Mouse (Mus musculus) limb, embryonic 15.5 days (tissue): ENCODE measurements around the gene Mapkbp1. TPM values are rescaled to one million over a fixed set of nuclear protein-coding genes. Genes with fewer than 3 reads are reported as not detected.
A peak's percentile ranks its signal among the peaks of the same experiment; 100 is the strongest.

ENCODE experiments used
- ATAC-seq: fragments of 200-750 bp; cut with Nextera tagmentation; 2 replicates; pipeline ENCODE4 v1.8.0; 2017; ENCODE audit warnings: low read depth, moderate TSS enrichment; ENCODE audit not compliant: insufficient number of reproducible peaks, low FRiP score, low TSS enrichment
- H3K27ac ChIP-seq: fragments of 300-500 bp; sonication (generic); 2 replicates; pipeline ENCODE4 v1.5.1; 2015; ENCODE audit warnings: moderate library complexity, mild to moderate bottlenecking, inconsistent platforms
- H3K27me3 ChIP-seq: fragments of 300-500 bp; sonication (generic); 2 replicates; pipeline ENCODE4 v1.6.1; 2015; ENCODE audit warnings: inconsistent platforms
- H3K36me3 ChIP-seq: fragments of 300-500 bp; sonication (generic); 2 replicates; pipeline ENCODE4 v1.6.1; 2015; ENCODE audit warnings: inconsistent platforms
- H3K4me1 ChIP-seq: fragments of 300-500 bp; sonication (generic); 2 replicates; pipeline ENCODE4 v1.6.1; 2015; ENCODE audit warnings: inconsistent platforms
- H3K4me2 ChIP-seq: fragments of 300-500 bp; sonication (generic); 2 replicates; pipeline ENCODE4 v1.6.1; 2015; ENCODE audit warnings: mild to moderate bottlenecking, inconsistent platforms
- H3K4me3 ChIP-seq: fragments of 300-500 bp; sonication (generic); 2 replicates; pipeline ENCODE4 v1.5.1; 2015; ENCODE audit warnings: mild to moderate bottlenecking, inconsistent platforms
- H3K9ac ChIP-seq: fragments of 300-500 bp; sonication (generic); 2 replicates; pipeline ENCODE4 v1.6.1; 2015; ENCODE audit warnings: inconsistent platforms
- H3K9me3 ChIP-seq: fragments of 300-500 bp; sonication (generic); 2 replicates; pipeline ENCODE4 v1.6.1; 2016; ENCODE audit warnings: inconsistent platforms
- WGBS: fragments of 180-500 bp; shearing (Covaris S2); methylation state at CpG from one replicate; pipeline ENCODE4 v1.1.7; 2015; 5-methylcytosine and 5-hydroxymethylcytosine counted together
- polyA plus RNA-seq: library from polyadenylated mRNA; unstranded; fragments of >200 nt; fragmentation: Nextera tagmentation; extraction: Ambion mirVana; gene quantifications from 2 replicates; pipeline ENCODE4 v1.2.1, GENCODE M21; 2015

Gene Mapkbp1
- polyA plus RNA-seq, 1 experiment from 2014 or later, result 4.0 TPM

GRCm38 (mm10) chr2:120059466-120059865 lies 87.0 kb downstream of the Mapkbp1 start:
- 89% methylated on average over 3 of the region's 3 CpGs for whole genome bisulfite sequencing
- H3K27ac ChIP-seq, result peak overlapping the region; percentile 22; the same call in 1 of the 2 replicates

DNA sequence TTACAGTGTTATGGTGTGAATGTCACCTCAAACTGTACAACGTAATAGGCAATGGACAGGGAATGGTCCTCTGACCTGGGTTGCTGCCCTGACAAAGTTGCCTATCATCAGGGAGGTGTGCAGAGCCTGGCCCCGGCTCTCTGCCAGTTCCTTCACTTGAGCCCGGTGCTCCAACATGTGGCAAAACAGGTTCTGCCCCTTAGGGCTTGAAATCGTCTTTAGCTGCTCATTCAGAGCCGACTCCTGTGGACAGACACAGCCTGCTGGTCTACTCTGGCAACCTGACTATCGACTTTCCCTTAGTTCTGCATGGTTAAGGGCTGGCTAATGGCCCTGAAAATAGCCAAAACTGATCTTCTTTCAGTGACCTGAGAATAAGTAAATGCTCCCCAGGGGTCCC lies 87.7 kb downstream of the Mapkbp1 start:
- H3K4me2 ChIP-seq, result no peak overlapping the region
- peaks cover 16% of the 10 kb centered on the region for H3K4me1 ChIP-seq
- no peak overlapping the region for H3K4me3 ChIP-seq
- 40% methylated on average over 6 of the region's 6 CpGs for WGBS
- no peaks in the 10 kb centered on the region for H3K9me3 ChIP-seq
- no peaks in the 10 kb centered on the region for H3K36me3 ChIP-seq
- ATAC-seq, result no peak
- H3K27ac ChIP-seq, result 0 out of 2 replicates have a peak overlapping the region, but pooled peaks have one; percentile 47
- no peaks in the 10 kb centered on the region for H3K27me3 ChIP-seq
- H3K9ac ChIP-seq, result no peak overlapping the region

More at GRCm38 (mm10) chr2:120059466-120059865, 87.0 kb downstream of the Mapkbp1 start:
- no peaks in the 10 kb centered on the region for H3K36me3 ChIP-seq
- no peak overlapping the region for H3K4me3 ChIP-seq
- H3K27me3 ChIP-seq, result no peaks in the 10 kb centered on the region
- no peak overlapping the region for H3K9ac ChIP-seq
- H3K4me2 ChIP-seq, result no peak overlapping the region
- H3K9me3 ChIP-seq, result no peaks in the 10 kb centered on the region
- H3K4me1 ChIP-seq, result peaks cover 16% of the 10 kb centered on the region
- no peak for ATAC-seq

DNA sequence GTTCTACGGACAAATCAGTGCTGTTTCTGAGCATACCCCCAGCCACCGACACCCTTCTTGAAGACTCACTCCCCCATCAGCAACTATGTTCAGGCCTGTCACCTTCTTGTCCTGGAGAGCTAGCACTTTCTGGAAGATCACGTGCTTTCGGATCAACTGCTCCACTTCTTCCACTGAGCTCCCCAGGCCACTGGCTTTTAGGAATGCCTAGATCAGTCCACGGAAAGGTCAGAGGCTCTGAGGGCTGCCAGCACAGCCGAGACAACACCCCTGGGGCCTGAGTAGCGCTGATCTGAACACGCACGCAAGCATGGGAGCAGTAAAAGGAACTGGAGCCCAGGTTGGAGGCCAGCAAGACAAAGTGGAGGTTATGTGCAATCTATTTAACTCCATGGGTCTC lies 88.2 kb downstream of the Mapkbp1 start:
- Histone ChIP-seq H3K9ac (no peak overlapping the region), H3K4me1 (peaks cover 16% of the 10 kb centered on the region), H3K27me3 (no peaks in the 10 kb centered on the region), H3K4me2 (no peak overlapping the region), H3K9me3 (no peaks in the 10 kb centered on the region), H3K27ac (peak overlapping the region; percentile 47; the same call in 1 of the 2 replicates), H3K36me3 (no peaks in the 10 kb centered on the region), H3K4me3 (no peak overlapping the region)
- no peak for ATAC-seq
- WGBS, result 59% methylated on average over 9 of the region's 9 CpGs

GRCm38 (mm10) chr2:120062248-120062647 lies 89.7 kb downstream of the Mapkbp1 start:
- WGBS, result 81% methylated on average over 8 of the region's 8 CpGs
- no peaks in the 10 kb centered on the region for H3K27me3 ChIP-seq
- no peak overlapping the region for H3K27ac ChIP-seq
- no peak for ATAC-seq
- H3K4me1 ChIP-seq, result peaks cover 16% of the 10 kb centered on the region
- H3K9ac ChIP-seq, result no peak overlapping the region
- no peak overlapping the region for H3K4me3 ChIP-seq
- no peaks in the 10 kb centered on the region for H3K9me3 ChIP-seq
- no peak overlapping the region for H3K4me2 ChIP-seq
- H3K36me3 ChIP-seq, result no peaks in the 10 kb centered on the region

DNA sequence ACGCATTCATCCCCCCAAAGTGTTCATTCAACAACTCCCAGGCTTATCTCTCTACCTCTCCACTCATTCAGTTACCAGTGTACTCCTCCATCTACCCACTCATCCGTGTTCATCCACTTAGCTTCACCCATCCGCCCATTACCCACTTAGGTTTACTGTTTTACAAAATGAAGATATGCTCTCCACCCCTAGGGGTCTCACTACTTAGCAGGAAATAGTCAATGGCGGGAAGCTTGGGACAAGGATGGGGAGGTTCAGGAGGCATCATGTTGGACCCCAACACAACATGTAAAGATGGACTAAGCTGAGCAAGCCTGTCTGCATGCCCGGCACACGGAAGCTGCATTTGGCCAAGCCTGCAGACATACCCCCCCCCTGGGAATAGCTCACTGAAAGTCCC lies 92.1 kb downstream of the Mapkbp1 start:
- no peak overlapping the region for H3K4me3 ChIP-seq
- ATAC-seq, result no peak

GRCm38 (mm10) chr2:120065243-120065642 lies 92.7 kb downstream of the Mapkbp1 start:
- Histone ChIP-seq H3K4me1 (peaks cover 23% of the 10 kb centered on the region), H3K9me3 (no peaks in the 10 kb centered on the region), H3K27me3 (no peaks in the 10 kb centered on the region), H3K4me3 (no peak overlapping the region), H3K36me3 (no peaks in the 10 kb centered on the region), H3K27ac (no peak overlapping the region), H3K9ac (no peak overlapping the region), H3K4me2 (no peak overlapping the region)
- no peak for ATAC-seq
- 89% methylated on average over 10 of the region's 10 CpGs for WGBS

More for the DNA sequence above, 92.1 kb downstream of the Mapkbp1 start:
- H3K9ac ChIP-seq, result no peak overlapping the region
- H3K27me3 ChIP-seq, result no peaks in the 10 kb centered on the region
- WGBS, result 79% methylated on average over 6 of the region's 6 CpGs
- H3K27ac ChIP-seq, result no peak overlapping the region
- H3K36me3 ChIP-seq, result no peaks in the 10 kb centered on the region
- no peaks in the 10 kb centered on the region for H3K9me3 ChIP-seq
- H3K4me2 ChIP-seq, result no peak overlapping the region
- H3K4me1 ChIP-seq, result peaks cover 27% of the 10 kb centered on the region

GRCm38 (mm10) chr2:120066224-120066623 lies 93.7 kb downstream of the Mapkbp1 start:
- no peak for ATAC-seq
- Histone ChIP-seq H3K4me1 (peaks cover 15% of the 10 kb centered on the region), H3K27ac (no peak overlapping the region), H3K27me3 (no peaks in the 10 kb centered on the region), H3K36me3 (no peaks in the 10 kb centered on the region), H3K9me3 (no peaks in the 10 kb centered on the region), H3K4me2 (no peak overlapping the region), H3K4me3 (no peak overlapping the region), H3K9ac (no peak overlapping the region)
- 78% methylated on average over 3 of the region's 3 CpGs for WGBS

DNA sequence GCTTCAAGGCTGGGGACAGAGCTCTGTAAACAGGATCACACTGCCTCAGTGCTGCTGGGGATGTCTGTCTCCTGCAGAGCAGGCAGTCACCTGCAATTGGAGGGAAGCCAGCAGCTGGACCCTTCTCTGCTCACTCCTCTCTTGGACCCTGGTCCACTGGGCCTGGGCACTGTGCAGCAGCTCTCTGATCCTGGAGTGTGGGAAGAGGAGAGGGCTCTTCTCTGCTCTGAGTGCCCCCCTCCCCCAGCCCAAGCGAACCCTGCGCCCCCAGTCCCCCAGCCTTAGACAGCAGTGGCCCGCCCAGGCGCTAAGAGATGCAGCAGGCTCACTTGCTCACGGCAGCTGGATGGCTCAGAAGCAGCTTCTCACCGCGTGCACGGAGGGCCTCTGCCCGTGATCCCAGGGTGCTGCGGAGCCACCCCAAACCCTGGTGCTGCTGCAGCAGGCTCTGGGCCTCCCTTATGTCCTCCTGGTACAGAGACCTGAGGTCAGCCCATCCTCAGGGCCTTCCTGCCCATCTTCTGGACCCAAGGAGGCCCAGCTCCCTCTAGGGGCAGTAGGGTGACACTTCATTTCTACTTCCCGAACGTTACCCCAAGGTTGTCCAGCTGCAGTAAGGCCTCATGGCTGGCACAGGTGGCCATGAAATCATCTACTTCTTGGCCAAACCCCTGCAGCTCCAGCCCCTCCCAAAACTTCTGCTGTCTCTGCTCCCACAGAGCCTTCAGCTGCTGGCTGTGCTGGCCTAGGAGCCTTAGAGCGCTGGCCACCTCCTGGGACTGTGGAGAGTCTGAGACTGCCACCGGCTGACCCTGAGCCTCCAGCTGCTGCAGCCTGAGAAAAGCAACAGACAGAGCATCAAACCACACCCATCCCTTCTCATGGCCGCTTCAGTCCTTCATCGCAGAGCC lies 96.3 kb downstream of the Mapkbp1 start:
- Histone ChIP-seq H3K27ac (peak overlapping the region; percentile 18; the same call in 1 of the 2 replicates), H3K4me3 (no peak overlapping the region), H3K4me1 (peaks cover 14% of the 10 kb centered on the region), H3K27me3 (no peaks in the 10 kb centered on the region), H3K9me3 (no peaks in the 10 kb centered on the region), H3K4me2 (no peak overlapping the region), H3K36me3 (no peaks in the 10 kb centered on the region), H3K9ac (no peak overlapping the region)
- WGBS, result 39% methylated on average over 16 of the region's 16 CpGs
- ATAC-seq, result peak; percentile 19; the same call in 1 of the 2 replicates

DNA sequence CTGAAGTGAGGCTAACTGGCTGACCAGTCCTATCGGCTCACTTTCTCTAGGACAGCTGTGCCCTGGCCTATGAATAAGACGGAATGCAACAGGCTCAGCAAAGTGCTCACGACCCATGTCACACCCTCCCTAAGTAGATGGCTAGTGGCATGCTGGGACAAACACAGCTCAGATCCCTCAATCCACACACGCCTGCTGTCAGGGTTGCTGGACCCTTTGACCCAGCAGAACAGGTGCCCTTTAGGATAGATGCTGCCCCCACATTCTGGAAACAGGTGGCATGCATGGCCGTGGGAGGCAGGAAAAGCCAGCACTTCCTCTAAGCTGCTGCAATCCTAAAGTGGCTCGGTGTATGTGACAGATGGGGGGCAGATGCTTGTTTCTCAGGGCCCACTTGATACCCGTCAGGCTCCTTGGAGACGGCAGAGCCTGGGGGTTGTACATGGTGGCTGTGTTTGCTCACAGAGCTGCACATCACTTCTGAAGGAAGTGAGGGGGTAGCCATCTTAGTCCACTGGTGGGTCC lies 97.0 kb downstream of the Mapkbp1 start:
- no peak overlapping the region for H3K4me3 ChIP-seq
- H3K4me2 ChIP-seq, result no peak overlapping the region
- H3K9me3 ChIP-seq, result no peaks in the 10 kb centered on the region
- peak overlapping the region; percentile 18; the same call in 1 of the 2 replicates for H3K27ac ChIP-seq
- H3K9ac ChIP-seq, result no peak overlapping the region
- peak; percentile 15; the same call in 1 of the 2 replicates for ATAC-seq
- H3K36me3 ChIP-seq, result no peaks in the 10 kb centered on the region
- 60% methylated on average over 8 of the region's 8 CpGs for WGBS
- peaks cover 14% of the 10 kb centered on the region for H3K4me1 ChIP-seq
- H3K27me3 ChIP-seq, result peaks cover 5% of the 10 kb centered on the region; the same call in 1 of the 2 replicates

- Histone ChIP-seq H3K27ac (no peak overlapping the region), H3K9ac (no peak overlapping the region), H3K4me1 (peaks cover 19% of the 10 kb centered on the region), H3K4me3 (no peak overlapping the region), H3K4me2 (no peak overlapping the region), H3K27me3 (peaks cover 29% of the 10 kb centered on the region), H3K36me3 (no peaks in the 10 kb centered on the region), H3K9me3 (no peaks in the 10 kb centered on the region)
- 74% methylated on average over 4 of the region's 4 CpGs for WGBS
- ATAC-seq, result no peak
These were observed 101.6 kb downstream of the Mapkbp1 start for GRCm38 (mm10) chr2:120074096-120074495.

- H3K4me3 ChIP-seq, result peak overlapping the region; percentile 36
- H3K27me3 ChIP-seq, result peaks cover 29% of the 10 kb centered on the region
- no peaks in the 10 kb centered on the region for H3K9me3 ChIP-seq
- H3K36me3 ChIP-seq, result no peaks in the 10 kb centered on the region
- under 1% methylated on average over 36 of the region's 36 CpGs for WGBS
- no peak overlapping the region; the same call in 1 of the 2 replicates for H3K9ac ChIP-seq
- peaks cover 12% of the 10 kb centered on the region for H3K4me1 ChIP-seq
- peak overlapping the region; percentile 55 for H3K4me2 ChIP-seq
- no peak overlapping the region for H3K27ac ChIP-seq
- no peak for ATAC-seq
These were observed 103.7 kb downstream of the Mapkbp1 start for GRCm38 (mm10) chr2:120076076-120076705.
